Mouse (Mus musculus): ENCODE measurements around the gene Kif3c. TPM values are rescaled to one million over a fixed set of nuclear protein-coding genes. Genes with fewer than 3 reads are reported as not detected.

Gene Kif3c
- total RNA-seq, 1 experiment = 8.8 TPM

DNA sequence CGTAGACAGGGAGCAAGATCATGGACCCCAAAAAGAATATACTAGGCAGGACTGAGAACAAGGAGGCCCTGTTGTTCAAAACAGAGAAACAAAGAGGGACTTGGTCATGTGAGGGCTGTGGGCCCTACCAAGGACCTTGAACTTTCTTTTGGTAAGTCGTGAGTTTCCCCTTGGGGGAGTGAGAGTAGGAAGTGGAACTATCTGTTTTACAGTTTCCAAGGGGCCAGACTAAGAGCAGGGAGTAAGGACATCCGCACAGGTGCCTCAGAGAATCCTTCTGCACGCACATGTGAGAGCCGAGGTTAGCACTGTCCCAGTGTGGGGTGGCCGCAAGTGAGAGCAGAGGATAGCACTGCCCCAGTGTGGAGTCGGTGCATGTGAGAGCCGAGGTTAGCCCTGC is 9.9 kb upstream of the Kif3c start:
- Histone ChIP-seq H3K4me3 (ENCODE audit: insufficient read depth in 1 of 2, low read depth in 1 of 2, low read length in 2 of 2, poor library complexity in 1 of 2, severe bottlenecking in 1 of 2) (no peak overlapping the region), H3K4me1 (ENCODE audit: control insufficient read depth in 2 of 2, insufficient read depth in 2 of 2, low read length in 2 of 2, poor library complexity in 1 of 2) (no peaks in the 10 kb centered on the region; a peak in 1 of 4 replicates), H3K9ac (ENCODE audit: insufficient read depth, low read depth, low read length, poor library complexity, severe bottlenecking) (no peak overlapping the region), H3K9me3 (ENCODE audit: control insufficient read depth, insufficient read depth, low read depth, low read length) (no peaks in the 10 kb centered on the region), H3K36me3 (ENCODE audit: control insufficient read depth, insufficient read depth, low read length, poor library complexity, severe bottlenecking) (no peaks in the 10 kb centered on the region), H3K27ac (ENCODE audit: insufficient read depth, low read depth, low read length, poor library complexity, severe bottlenecking) (no peak overlapping the region)
- in situ Hi-C loops (cut with MboI; ENCODE audit: low sequenced_read_pairs in 2 of 2, unreplicated experiment in 2 of 2) = loop anchor here in 1 of 2 experiments (10.0 kb wide), 1 partner anchor 60 kb away; no protein-coding TSS in a partner anchor
- TF ChIP-seq HCFC1 (IDR thresholded peaks at IDR 0.05; ENCODE audit: borderline replicate concordance, insufficient read depth, low read length) (no peak), MAFK (IDR thresholded peaks at IDR 0.05; ENCODE audit: insufficient read depth, low read depth, low read length) (no peak), ZNF384 (IDR thresholded peaks at IDR 0.05; ENCODE audit: low read depth, low read length) (no peak), CHD2 (IDR thresholded peaks at IDR 0.05; ENCODE audit: low read depth, low read length) (no peak), ZC3H11A (IDR thresholded peaks at IDR 0.05; ENCODE audit: borderline replicate concordance, low read depth, low read length) (no peak)
- DNase-seq (ENCODE audit: low read depth, low spot score) = no peak

DNA sequence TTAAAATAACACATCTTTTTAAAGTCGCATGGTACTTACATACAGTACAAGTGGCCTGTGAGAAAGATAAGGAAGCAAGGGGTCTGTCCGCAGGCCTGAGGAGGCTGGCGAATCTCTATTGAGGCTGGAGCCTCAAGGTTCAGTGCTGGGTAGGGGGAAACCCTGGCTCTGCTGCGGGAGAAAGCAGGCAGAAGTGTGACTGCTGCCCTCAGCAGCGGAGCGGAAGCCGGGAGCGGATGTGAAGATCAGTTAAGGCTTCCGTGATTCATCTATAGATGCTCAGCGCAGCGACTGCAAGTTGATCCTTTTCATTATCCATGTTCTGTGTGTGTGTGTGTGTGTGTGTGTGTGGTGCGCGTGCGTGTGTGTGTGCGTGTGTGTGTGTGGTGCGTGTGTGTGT is 8.1 kb upstream of the Kif3c start:
- in situ Hi-C loops (cut with MboI; ENCODE audit: low sequenced_read_pairs in 2 of 2, unreplicated experiment in 2 of 2) = loop anchor here in 1 of 2 experiments (10.0 kb wide), 1 partner anchor 62 kb away; no protein-coding TSS in a partner anchor
- Histone ChIP-seq H3K4me1 (ENCODE audit: control insufficient read depth in 2 of 2, insufficient read depth in 2 of 2, low read length in 2 of 2, poor library complexity in 1 of 2) (no peaks in the 10 kb centered on the region; a peak in 1 of 4 replicates), H3K9me3 (ENCODE audit: control insufficient read depth, insufficient read depth, low read depth, low read length) (no peaks in the 10 kb centered on the region), H3K9ac (ENCODE audit: insufficient read depth, low read depth, low read length, poor library complexity, severe bottlenecking) (0 out of 2 replicates have a peak overlapping the region, but pooled peaks have one; percentile 25), H3K27ac (ENCODE audit: insufficient read depth, low read depth, low read length, poor library complexity, severe bottlenecking) (no peak overlapping the region; the same call in 1 of the 2 replicates), H3K36me3 (ENCODE audit: control insufficient read depth, insufficient read depth, low read length, poor library complexity, severe bottlenecking) (no peaks in the 10 kb centered on the region), H3K4me3 (ENCODE audit: insufficient read depth in 1 of 2, low read depth in 1 of 2, low read length in 2 of 2, poor library complexity in 1 of 2, severe bottlenecking in 1 of 2) (peak overlapping the region; percentile 56 to 61)
- no peak for TF ChIP-seq ZC3H11A (IDR thresholded peaks at IDR 0.05; ENCODE audit: borderline replicate concordance, low read depth, low read length)
- no peak for TF ChIP-seq HCFC1 (IDR thresholded peaks at IDR 0.05; ENCODE audit: borderline replicate concordance, insufficient read depth, low read length)
- TF ChIP-seq ZNF384 (IDR thresholded peaks at IDR 0.05; ENCODE audit: low read depth, low read length) = no peak
- TF ChIP-seq CHD2 (IDR thresholded peaks at IDR 0.05; ENCODE audit: low read depth, low read length) = no peak
- TF ChIP-seq MAFK (IDR thresholded peaks at IDR 0.05; ENCODE audit: insufficient read depth, low read depth, low read length) = no peak
- DNase-seq (ENCODE audit: low read depth, low spot score) = no peak

DNA sequence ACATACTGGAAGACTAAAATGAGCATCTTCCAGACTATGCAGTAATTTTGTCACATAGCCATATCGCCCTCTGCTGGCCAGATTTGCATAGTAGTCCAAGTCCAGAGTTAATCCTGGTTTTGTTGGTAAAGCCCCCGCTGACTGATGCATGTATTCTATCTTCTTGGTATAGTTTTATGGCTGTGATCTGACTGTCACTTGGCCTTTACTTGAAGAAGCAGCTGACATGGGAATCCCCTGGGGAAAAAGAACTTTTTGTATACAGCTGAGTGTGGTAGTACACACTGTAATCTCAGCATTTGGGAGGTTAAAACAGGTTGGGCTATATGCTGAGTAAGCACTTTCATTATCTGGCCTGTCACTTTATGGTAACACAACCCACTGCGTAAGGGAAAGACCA is 5.6 kb upstream of the Kif3c start:
- Histone ChIP-seq H3K27ac (ENCODE audit: insufficient read depth, low read depth, low read length, poor library complexity, severe bottlenecking) (no peak overlapping the region), H3K36me3 (ENCODE audit: control insufficient read depth, insufficient read depth, low read length, poor library complexity, severe bottlenecking) (no peaks in the 10 kb centered on the region), H3K4me3 (ENCODE audit: insufficient read depth in 1 of 2, low read depth in 1 of 2, low read length in 2 of 2, poor library complexity in 1 of 2, severe bottlenecking in 1 of 2) (no peak overlapping the region), H3K4me1 (ENCODE audit: control insufficient read depth in 2 of 2, insufficient read depth in 2 of 2, low read length in 2 of 2, poor library complexity in 1 of 2) (no peaks in the 10 kb centered on the region; a peak in 1 of 4 replicates), H3K9me3 (ENCODE audit: control insufficient read depth, insufficient read depth, low read depth, low read length) (no peaks in the 10 kb centered on the region), H3K9ac (ENCODE audit: insufficient read depth, low read depth, low read length, poor library complexity, severe bottlenecking) (no peak overlapping the region)
- TF ChIP-seq MAFK (IDR thresholded peaks at IDR 0.05; ENCODE audit: insufficient read depth, low read depth, low read length) = peak; percentile 99
- TF ChIP-seq ZNF384 (IDR thresholded peaks at IDR 0.05; ENCODE audit: low read depth, low read length) = no peak
- DNase-seq (ENCODE audit: low read depth, low spot score) = peak; percentile 47
- in situ Hi-C loops (cut with MboI; ENCODE audit: low sequenced_read_pairs in 2 of 2, unreplicated experiment in 2 of 2) = loop anchor here in 1 of 2 experiments (10.0 kb wide), 1 partner anchor 65 kb away; no protein-coding TSS in a partner anchor

DNA sequence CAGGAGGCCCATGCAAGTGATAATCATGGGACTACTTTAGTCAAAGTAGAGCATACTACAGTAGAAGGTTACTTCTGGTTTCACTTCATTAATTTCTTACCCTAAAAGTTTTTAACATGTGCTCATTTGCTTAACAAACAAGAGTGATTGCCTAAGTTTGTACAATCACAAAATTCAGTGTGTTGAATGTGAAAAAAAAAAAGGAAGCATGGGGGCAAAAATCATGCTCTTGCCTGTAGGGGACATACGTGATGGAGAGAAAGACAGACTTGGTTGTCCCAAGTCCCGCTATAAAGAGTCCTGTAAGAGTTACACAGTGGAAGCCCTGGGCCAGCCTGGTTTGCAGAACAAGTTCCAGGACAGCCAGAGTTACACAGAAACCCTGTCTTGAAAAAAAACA is 4.9 kb upstream of the Kif3c start:
- Histone ChIP-seq H3K27ac (ENCODE audit: insufficient read depth, low read depth, low read length, poor library complexity, severe bottlenecking) (no peak overlapping the region), H3K9me3 (ENCODE audit: control insufficient read depth, insufficient read depth, low read depth, low read length) (no peaks in the 10 kb centered on the region), H3K4me3 (ENCODE audit: insufficient read depth in 1 of 2, low read depth in 1 of 2, low read length in 2 of 2, poor library complexity in 1 of 2, severe bottlenecking in 1 of 2) (no peak overlapping the region), H3K4me1 (ENCODE audit: control insufficient read depth in 2 of 2, insufficient read depth in 2 of 2, low read length in 2 of 2, poor library complexity in 1 of 2) (peaks cover 0 to 3% of the 10 kb centered on the region in 2 experiments; a peak in 1 of 4 replicates), H3K9ac (ENCODE audit: insufficient read depth, low read depth, low read length, poor library complexity, severe bottlenecking) (no peak overlapping the region), H3K36me3 (ENCODE audit: control insufficient read depth, insufficient read depth, low read length, poor library complexity, severe bottlenecking) (no peaks in the 10 kb centered on the region)
- in situ Hi-C loops (cut with MboI; ENCODE audit: low sequenced_read_pairs in 2 of 2, unreplicated experiment in 2 of 2) = no loop called here
- no peak for TF ChIP-seq ZC3H11A (IDR thresholded peaks at IDR 0.05; ENCODE audit: borderline replicate concordance, low read depth, low read length)
- no peak for DNase-seq (ENCODE audit: low read depth, low spot score)

DNA sequence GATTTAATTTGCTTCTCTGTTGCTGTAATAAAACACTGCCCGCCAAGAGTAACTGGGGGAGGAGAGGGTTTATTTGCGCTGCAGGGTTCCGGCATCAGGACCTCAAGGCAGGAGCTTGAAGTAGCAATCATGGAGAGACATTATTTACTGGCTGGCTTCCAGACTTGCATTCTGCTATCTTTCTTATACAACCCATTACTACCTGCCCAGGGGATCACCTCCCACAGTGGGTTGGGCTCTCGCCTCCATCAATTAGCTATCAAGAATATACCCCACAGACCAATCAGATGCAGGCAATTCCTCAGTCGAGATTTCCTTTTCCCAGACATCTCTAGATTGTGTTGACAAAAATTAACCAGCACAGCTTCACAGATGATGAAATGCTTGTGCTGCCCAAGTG is 856 bp upstream of the Kif3c start:
- DNase-seq (ENCODE audit: low read depth, low spot score) = no peak
- in situ Hi-C loops (cut with MboI; ENCODE audit: low sequenced_read_pairs in 2 of 2, unreplicated experiment in 2 of 2) = no loop called here
- H3K27ac ChIP-seq (ENCODE audit: insufficient read depth, low read depth, low read length, poor library complexity, severe bottlenecking) = no peak overlapping the region
- peaks cover 0 to 3% of the 10 kb centered on the region in 2 experiments; a peak in 1 of 4 replicates for H3K4me1 ChIP-seq (ENCODE audit: control insufficient read depth in 2 of 2, insufficient read depth in 2 of 2, low read length in 2 of 2, poor library complexity in 1 of 2)
- H3K9me3 ChIP-seq (ENCODE audit: control insufficient read depth, insufficient read depth, low read depth, low read length) = no peaks in the 10 kb centered on the region
- no peaks in the 10 kb centered on the region for H3K36me3 ChIP-seq (ENCODE audit: control insufficient read depth, insufficient read depth, low read length, poor library complexity, severe bottlenecking)
- H3K4me3 ChIP-seq (ENCODE audit: insufficient read depth in 1 of 2, low read depth in 1 of 2, low read length in 2 of 2, poor library complexity in 1 of 2, severe bottlenecking in 1 of 2) = no peak overlapping the region
- no peak overlapping the region for H3K9ac ChIP-seq (ENCODE audit: insufficient read depth, low read depth, low read length, poor library complexity, severe bottlenecking)
- no peak for TF ChIP-seq ZC3H11A (IDR thresholded peaks at IDR 0.05; ENCODE audit: borderline replicate concordance, low read depth, low read length)
- TF ChIP-seq CHD2 (IDR thresholded peaks at IDR 0.05; ENCODE audit: low read depth, low read length) = no peak
- TF ChIP-seq HCFC1 (IDR thresholded peaks at IDR 0.05; ENCODE audit: borderline replicate concordance, insufficient read depth, low read length) = no peak
- TF ChIP-seq MAFK (IDR thresholded peaks at IDR 0.05; ENCODE audit: insufficient read depth, low read depth, low read length) = no peak

Measured in ES-E14 (cell line).